Mouse (Mus musculus) erythroblast, adult 5-6 weeks (primary cell): ENCODE measurements around the gene D730048I06Rik. TPM values are rescaled to one million over a fixed set of nuclear protein-coding genes. Genes with fewer than 3 reads are reported as not detected.
"Not testable (repeated sequence)": the region's sequence is repeated elsewhere in the genome, so short reads cannot be mapped to it uniquely, and the experiment has no call there.

Experiments
- ATAC-seq: replicated peaks from 2 replicates; pipeline ENCODE4 v1.8.0; 2016; ENCODE audit warnings: moderate number of reproducible peaks, mild to moderate bottlenecking, moderate TSS enrichment, inconsistent platforms; ENCODE audit not compliant: poor library complexity, low FRiP score, severe bottlenecking
- total RNA-seq, 2 experiments: library from RNA; stranded (forward) in 1 of 2; stranded (reverse) in 1 of 2; fragments of 150-400 nt in 1 of 2; fragments of 200-764, 138-1000 nt in 1 of 2; gene quantifications; 2 replicates each; pipeline versions ENCODE4 v1.2.3 to v1.2.4; 2015 to 2017; ENCODE audit warnings: low replicate concordance in 2 of 2

The D730048I06Rik gene
- not detected in 2 replicates for total RNA-seq (2015; ENCODE audit: low replicate concordance)
- not detected in 2 replicates for total RNA-seq (2017; ENCODE audit: low replicate concordance)

DNA sequence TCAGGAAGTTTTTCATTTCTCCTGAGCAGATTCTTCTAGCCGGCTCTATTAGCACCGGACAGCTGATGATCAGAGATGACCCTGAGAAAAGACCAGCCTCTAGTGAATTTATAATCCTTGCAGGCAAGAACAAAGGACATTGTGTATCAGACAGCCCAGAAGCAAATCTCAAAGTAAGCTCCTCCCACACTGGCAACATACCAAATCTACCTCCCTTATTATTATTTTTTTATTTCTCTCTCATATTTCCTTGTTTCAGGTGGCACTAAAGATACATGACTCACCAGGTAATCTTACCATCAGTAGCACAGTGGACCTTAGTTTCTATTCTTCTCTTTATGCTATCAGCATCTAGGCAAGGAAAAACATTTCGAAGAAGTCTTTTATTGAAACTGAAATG is at the start of gene D730048I06Rik, which contains the start of gene Gm27235:
Gene D730048I06Rik (minus strand): TSS at position 112 of the 400 bp plus-strand sequence.
Gene Gm27235 (minus strand): TSS at position 101 of the 400 bp plus-strand sequence.
- ATAC-seq = no peak

DNA sequence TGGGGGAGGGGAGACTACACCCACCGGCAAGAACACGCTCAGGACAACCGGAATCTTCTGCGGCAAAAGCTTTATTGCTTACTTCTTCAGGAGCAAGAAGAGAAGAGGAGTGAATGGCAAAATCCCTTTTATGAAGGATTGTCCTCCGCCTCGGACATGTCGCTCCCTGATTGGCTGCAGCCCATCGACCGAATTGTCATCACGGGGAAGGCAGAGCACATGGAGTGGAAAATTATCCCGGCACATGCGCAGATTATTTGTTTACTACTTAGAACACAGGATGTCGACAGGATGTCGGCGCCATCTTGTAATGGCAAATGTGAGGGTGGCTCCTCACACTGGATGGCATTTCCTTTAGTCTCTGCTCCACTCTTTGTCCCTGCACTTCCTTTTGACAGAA is 28.0 kb upstream of the D730048I06Rik start:
- ATAC-seq = not testable (repeated sequence)

DNA sequence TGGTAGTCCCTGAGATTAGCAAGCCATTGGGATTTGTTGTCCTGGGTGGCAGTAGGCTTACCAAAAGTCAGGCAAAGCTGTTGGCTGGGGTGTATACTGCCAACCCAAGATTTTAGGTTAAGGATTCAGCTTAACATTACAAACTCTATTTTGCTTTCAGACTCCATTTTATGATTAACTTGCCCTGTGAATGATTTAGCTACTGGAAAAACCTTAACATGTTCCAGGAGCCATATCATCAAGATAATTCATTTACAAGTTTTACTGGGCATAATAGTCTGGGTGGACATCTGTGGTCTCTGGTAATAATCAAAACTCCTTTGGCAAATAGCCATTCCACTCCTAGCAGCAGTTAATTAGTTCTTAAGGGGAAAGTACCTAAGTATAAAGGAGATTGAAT is 8.2 kb upstream of the D730048I06Rik start:
- no peak for ATAC-seq

DNA sequence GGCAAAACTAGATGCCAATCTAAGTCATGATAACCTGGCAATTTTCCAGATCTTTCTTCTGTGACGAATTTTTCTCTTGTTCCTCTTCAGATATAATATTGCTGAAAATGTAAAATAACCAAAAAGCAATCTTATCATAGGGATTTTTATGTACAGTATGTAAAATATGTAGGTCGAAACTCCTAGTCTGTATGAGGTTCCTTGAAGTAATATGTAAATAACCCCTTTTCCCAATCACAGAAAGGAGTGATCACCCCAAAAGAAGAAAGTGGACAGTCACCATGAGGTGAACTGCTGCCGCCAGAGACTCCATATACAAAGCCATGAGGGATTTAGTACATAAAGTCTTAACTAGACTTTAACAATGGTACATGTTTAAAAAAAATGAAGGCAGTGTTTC is 11.9 kb downstream of the D730048I06Rik start, which contains the start of gene Gm17727:
Gene Gm17727 (minus strand): TSS at position 101 of the 400 bp plus-strand sequence.
- no peak for ATAC-seq

DNA sequence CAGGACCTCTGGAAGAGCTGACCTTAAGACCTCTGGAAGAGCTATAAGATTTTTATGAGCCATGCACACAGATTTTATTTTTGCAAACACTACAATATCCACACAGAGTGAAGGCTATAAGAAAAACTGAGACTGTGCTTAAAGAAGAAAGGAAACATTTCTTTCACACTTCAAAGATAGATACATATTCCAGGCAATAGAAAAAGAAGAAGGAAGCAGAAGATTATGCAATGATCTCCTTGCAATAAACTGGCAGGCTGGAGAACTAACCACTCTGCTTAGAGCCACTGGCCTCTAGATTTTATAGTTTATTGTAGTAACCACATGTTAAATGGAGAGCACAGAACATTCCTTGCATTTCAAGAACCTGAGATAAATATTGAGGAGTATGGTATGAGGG is 33.1 kb downstream of the D730048I06Rik start:
- ATAC-seq = no peak

DNA sequence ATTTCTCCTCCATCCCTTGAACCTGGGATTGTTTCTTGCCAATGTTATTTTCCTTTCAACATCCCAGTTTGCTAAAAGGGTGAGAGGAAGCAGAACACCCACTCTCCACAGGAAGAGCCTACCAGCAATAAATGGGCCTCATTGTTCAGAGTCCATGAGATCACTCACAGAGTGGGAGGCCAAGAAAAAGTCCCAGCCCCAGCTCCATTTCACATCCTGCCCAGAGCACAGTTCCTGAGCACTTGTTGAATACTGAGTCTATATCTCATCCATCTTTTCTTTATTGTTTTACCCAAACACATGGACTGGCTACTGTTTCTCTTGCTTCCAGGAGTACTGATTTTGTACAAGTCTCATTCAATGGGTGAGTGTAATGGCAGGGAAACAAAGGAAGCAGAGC is 49.2 kb downstream of the D730048I06Rik start, which contains the start of gene Gm17677:
Gene Gm17677 (plus strand): TSS at position 301 of the 400 bp plus-strand sequence.
- no peak for ATAC-seq

Other genes starting within 250 kb of the D730048I06Rik start
- gene Ddx25, start 231.6 kb downstream of the D730048I06Rik start, total RNA-seq (2015; ENCODE audit: low replicate concordance) = 0.21 TPM in 1 of 2 replicates, not detected in the other
- not detected in 2 replicates for gene Ddx25, start 231.6 kb downstream of the D730048I06Rik start, total RNA-seq (2017; ENCODE audit: low replicate concordance)
- gene Pus3, start 231.5 kb downstream of the D730048I06Rik start, total RNA-seq (2015; ENCODE audit: low replicate concordance) = 1.5 and 9.4 TPM in 2 replicates
- 3.4 and 6.0 TPM in 2 replicates for gene Pus3, start 231.5 kb downstream of the D730048I06Rik start, total RNA-seq (2017; ENCODE audit: low replicate concordance)
- gene Pate2, start 219.8 kb downstream of the D730048I06Rik start, total RNA-seq (2015; ENCODE audit: low replicate concordance) = not detected in 2 replicates
- not detected in 2 replicates for gene Pate2, start 219.8 kb downstream of the D730048I06Rik start, total RNA-seq (2017; ENCODE audit: low replicate concordance)
- 4.8 and 15.4 TPM in 2 replicates for gene Hyls1, start 219.7 kb downstream of the D730048I06Rik start, total RNA-seq (2015; ENCODE audit: low replicate concordance)
- 5.5 and 6.0 TPM in 2 replicates for gene Hyls1, start 219.7 kb downstream of the D730048I06Rik start, total RNA-seq (2017; ENCODE audit: low replicate concordance)
- not detected in 2 replicates for gene Pate4, start 178.2 kb downstream of the D730048I06Rik start, total RNA-seq (2015; ENCODE audit: low replicate concordance)
- gene Pate4, start 178.2 kb downstream of the D730048I06Rik start, total RNA-seq (2017; ENCODE audit: low replicate concordance) = not detected in 2 replicates
- not detected in 2 replicates for gene Pate3, start 141.9 kb downstream of the D730048I06Rik start, total RNA-seq (2015; ENCODE audit: low replicate concordance)
- not detected in 2 replicates for gene Pate3, start 141.9 kb downstream of the D730048I06Rik start, total RNA-seq (2017; ENCODE audit: low replicate concordance)
- gene Pate1, start 102.7 kb downstream of the D730048I06Rik start, total RNA-seq (2015; ENCODE audit: low replicate concordance) = not detected in 2 replicates
- gene Pate1, start 102.7 kb downstream of the D730048I06Rik start, total RNA-seq (2017; ENCODE audit: low replicate concordance) = not detected in 2 replicates
- gene Gm17677, start 49.1 kb downstream of the D730048I06Rik start, total RNA-seq (2015; ENCODE audit: low replicate concordance) = not detected in 2 replicates
- gene Gm17677, start 49.1 kb downstream of the D730048I06Rik start, total RNA-seq (2017; ENCODE audit: low replicate concordance) = not detected in 2 replicates
- not detected in 2 replicates for gene Gm17727, start 12.0 kb downstream of the D730048I06Rik start, total RNA-seq (2015; ENCODE audit: low replicate concordance)
- not detected in 2 replicates for gene Gm17727, start 12.0 kb downstream of the D730048I06Rik start, total RNA-seq (2017; ENCODE audit: low replicate concordance)
- not detected in 2 replicates for gene Gm27235, start within 50 bp of the D730048I06Rik start, total RNA-seq (2015; ENCODE audit: low replicate concordance)
- not detected in 2 replicates for gene Gm27235, start within 50 bp of the D730048I06Rik start, total RNA-seq (2017; ENCODE audit: low replicate concordance)
- not detected in 2 replicates for gene 9230110F15Rik, start 54.0 kb upstream of the D730048I06Rik start, total RNA-seq (2015; ENCODE audit: low replicate concordance)
- gene 9230110F15Rik, start 54.0 kb upstream of the D730048I06Rik start, total RNA-seq (2017; ENCODE audit: low replicate concordance) = 0.17 TPM in 1 of 2 replicates, not detected in the other
- not detected in 2 replicates for gene 9230113P08Rik, start 118.3 kb upstream of the D730048I06Rik start, total RNA-seq (2015; ENCODE audit: low replicate concordance)
- gene 9230113P08Rik, start 118.3 kb upstream of the D730048I06Rik start, total RNA-seq (2017; ENCODE audit: low replicate concordance) = not detected in 2 replicates